Mouse (Mus musculus) thymus, adult 2 months (tissue): ENCODE results near the gene Tmem260. TPM values are rescaled to one million over a fixed set of nuclear protein-coding genes. Genes with fewer than 3 reads are reported as not detected.

Source experiments
- DNase-seq: peaks from one replicate; pipeline ENCODE4 v3.0.0; 2021
- H3K27ac ChIP-seq: fragments of 200-500 bp; 2 replicates; pipeline ENCODE4 v1.5.1; 2012; ENCODE audit warnings: low read length, control low read depth; ENCODE audit not compliant: control insufficient read depth, insufficient read depth
- H3K27me3 ChIP-seq: fragments of 200-500 bp; 2 replicates; pipeline ENCODE4 v1.6.1; 2012; ENCODE audit warnings: mild to moderate bottlenecking, low read length, moderate library complexity, mixed read lengths; ENCODE audit not compliant: control insufficient read depth, insufficient read depth
- H3K36me3 ChIP-seq: fragments of 200-500 bp; 2 replicates; pipeline ENCODE4 v1.6.1; 2012; ENCODE audit warnings: mild to moderate bottlenecking, low read length, moderate library complexity; ENCODE audit not compliant: control insufficient read depth, insufficient read depth
- H3K4me1 ChIP-seq: fragments of 200-500 bp; replicated peaks from 2 replicates; pipeline ENCODE4 v1.6.1; 2012; ENCODE audit warnings: low read length; ENCODE audit not compliant: control insufficient read depth, insufficient read depth
- H3K4me3 ChIP-seq: fragments of 200-500 bp; 2 replicates; pipeline ENCODE4 v1.5.1; 2012; ENCODE audit warnings: mild to moderate bottlenecking, low read length, control low read depth, moderate library complexity; ENCODE audit not compliant: control insufficient read depth, insufficient read depth
- CTCF ChIP-seq: fragments of 200-500 bp; IDR thresholded peaks from 2 replicates; pipeline ENCODE4 v1.5.1; 2012; ENCODE audit warnings: mild to moderate bottlenecking, control low read depth, low read length, moderate library complexity, borderline replicate concordance; ENCODE audit not compliant: control insufficient read depth, poor library complexity, insufficient read depth; ENCODE audit errors: extremely low read depth
- POLR2A ChIP-seq: fragments of 200-500 bp; IDR thresholded peaks from 2 replicates; pipeline ENCODE4 v1.6.1; 2012; ENCODE audit warnings: mild to moderate bottlenecking, low read length, control low read depth, moderate library complexity; ENCODE audit not compliant: control insufficient read depth, poor library complexity, insufficient read depth; ENCODE audit errors: extremely low read depth
- whole genome bisulfite sequencing: fragments of 180-500 bp; shearing (Covaris S2); methylation state at CpG from one replicate; pipeline ENCODE4 v1.1.7; 2018; 5-methylcytosine and 5-hydroxymethylcytosine counted together
- polyA plus RNA-seq: library from polyadenylated mRNA; depleted of rRNA; stranded (reverse); fragments of >200 nt; gene quantifications from 2 replicates; pipeline ENCODE4 v1.2.3, GENCODE M21; 2012; rRNA removed

Gene Tmem260
- polyA plus RNA-seq, 1 experiment = 36.1 TPM

GRCm38 (mm10) chr14:48546009-48546408, 100.1 kb downstream of the Tmem260 start:
- no peak overlapping the region for H3K27ac ChIP-seq
- no peaks in the 10 kb centered on the region for H3K4me1 ChIP-seq
- WGBS = 80% methylated on average over 3 of the region's 3 CpGs

GRCm38 (mm10) chr14:48549703-48550102, 103.8 kb downstream of the Tmem260 start:
- WGBS = 65% methylated on average over 7 of the region's 7 CpGs
- no peak for DNase-seq
- no peaks in the 10 kb centered on the region for H3K4me1 ChIP-seq
- no peaks in the 10 kb centered on the region for H3K36me3 ChIP-seq
- no peak overlapping the region for H3K4me3 ChIP-seq
- H3K27ac ChIP-seq = no peak overlapping the region
- no peak for TF ChIP-seq POLR2A
- H3K27me3 ChIP-seq = no peaks in the 10 kb centered on the region

More at GRCm38 (mm10) chr14:48546009-48546408, 100.1 kb downstream of the Tmem260 start:
- H3K36me3 ChIP-seq = no peaks in the 10 kb centered on the region
- no peak overlapping the region for H3K4me3 ChIP-seq
- DNase-seq = no peak
- H3K27me3 ChIP-seq = no peaks in the 10 kb centered on the region
- TF ChIP-seq CTCF (no peak), POLR2A (no peak)

- Histone ChIP-seq H3K4me1 (no peaks in the 10 kb centered on the region), H3K27ac (no peak overlapping the region), H3K27me3 (no peaks in the 10 kb centered on the region), H3K4me3 (no peak overlapping the region), H3K36me3 (no peaks in the 10 kb centered on the region)
- DNase-seq = no peak
- WGBS = 94% methylated on average over 4 of the region's 4 CpGs
- TF ChIP-seq CTCF (no peak), POLR2A (no peak)
Observed at GRCm38 (mm10) chr14:48553216-48553615, 107.3 kb downstream of the Tmem260 start.

- H3K36me3 ChIP-seq = no peaks in the 10 kb centered on the region
- H3K27ac ChIP-seq = no peak overlapping the region
- 26% methylated on average over 9 of the region's 9 CpGs for WGBS
- H3K4me3 ChIP-seq = no peak overlapping the region
- no peak for TF ChIP-seq POLR2A
- TF ChIP-seq CTCF = no peak
- H3K27me3 ChIP-seq = no peaks in the 10 kb centered on the region
- no peak for DNase-seq
- no peaks in the 10 kb centered on the region for H3K4me1 ChIP-seq
Observed at GRCm38 (mm10) chr14:48553754-48554153, 107.8 kb downstream of the Tmem260 start.

- no peaks in the 10 kb centered on the region for H3K4me1 ChIP-seq
- H3K36me3 ChIP-seq = no peaks in the 10 kb centered on the region
- H3K27ac ChIP-seq = no peak overlapping the region
- no peaks in the 10 kb centered on the region for H3K27me3 ChIP-seq
- 62% methylated on average over 4 of the region's 4 CpGs for WGBS
- no peak for DNase-seq
- TF ChIP-seq POLR2A (no peak), CTCF (no peak)
- no peak overlapping the region for H3K4me3 ChIP-seq
Observed at GRCm38 (mm10) chr14:48558975-48559374, 113.1 kb downstream of the Tmem260 start.

GRCm38 (mm10) chr14:48559736-48560135, 113.8 kb downstream of the Tmem260 start:
- WGBS = 66% methylated on average over 7 of the region's 7 CpGs
- Histone ChIP-seq H3K4me1 (no peaks in the 10 kb centered on the region), H3K36me3 (no peaks in the 10 kb centered on the region), H3K27ac (no peak overlapping the region), H3K27me3 (no peaks in the 10 kb centered on the region), H3K4me3 (no peak overlapping the region)
- TF ChIP-seq POLR2A = no peak
- no peak for TF ChIP-seq CTCF
- DNase-seq = no peak

GRCm38 (mm10) chr14:48566596-48566995, 120.7 kb downstream of the Tmem260 start:
- WGBS = 84% methylated on average over 7 of the region's 7 CpGs
- no peak for DNase-seq
- Histone ChIP-seq H3K27ac (no peak overlapping the region), H3K4me1 (no peaks in the 10 kb centered on the region), H3K27me3 (no peaks in the 10 kb centered on the region), H3K36me3 (no peaks in the 10 kb centered on the region), H3K4me3 (no peak overlapping the region)
- TF ChIP-seq POLR2A = no peak
- no peak for TF ChIP-seq CTCF

Other genes with a start within 250 kb of the Tmem260 start
- 0.11 TPM in 1 of 2 replicates, not detected in the other for gene Otx2, start 227.7 kb downstream of the Tmem260 start, polyA plus RNA-seq